Mouse (Mus musculus): ENCODE data around the gene Arhgap24.
A peak's percentile ranks its signal among the peaks of the same experiment; 100 is the strongest.

Arhgap24 gene

DNA sequence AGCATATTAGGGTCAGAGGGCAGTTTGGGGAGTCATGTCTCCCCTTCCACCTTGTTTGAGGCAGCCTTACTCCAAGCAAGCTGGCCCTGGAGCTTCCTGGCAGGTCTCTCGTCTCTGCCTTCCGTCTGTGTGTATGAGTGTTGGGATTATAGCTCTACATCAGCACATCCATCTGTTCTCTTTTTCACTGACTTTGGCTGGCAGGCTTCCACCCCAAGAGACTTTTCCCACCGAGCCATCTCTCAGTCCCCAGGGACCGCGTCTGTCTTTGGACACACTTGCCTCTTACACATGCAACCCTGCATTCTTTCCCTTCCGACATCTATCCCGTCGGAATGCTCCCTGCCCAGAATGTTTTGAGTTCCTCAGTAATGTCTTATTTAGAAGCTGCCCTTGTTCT, 267.8 kb downstream of the Arhgap24 start:
- peak in 1 of 2 experiments; percentile 7 for DNase-seq

- no peak for DNase-seq
These were observed 269.5 kb downstream of the Arhgap24 start for GRCm38 (mm10) chr5:102750674-102751073.

- no peak for DNase-seq
These were observed 270.6 kb downstream of the Arhgap24 start for GRCm38 (mm10) chr5:102751661-102752307.

GRCm38 (mm10) chr5:102752308-102752663, 271.1 kb downstream of the Arhgap24 start:
- DNase-seq: no peak

- no peak for DNase-seq
These were observed 275.8 kb downstream of the Arhgap24 start for GRCm38 (mm10) chr5:102757040-102757439.

DNA sequence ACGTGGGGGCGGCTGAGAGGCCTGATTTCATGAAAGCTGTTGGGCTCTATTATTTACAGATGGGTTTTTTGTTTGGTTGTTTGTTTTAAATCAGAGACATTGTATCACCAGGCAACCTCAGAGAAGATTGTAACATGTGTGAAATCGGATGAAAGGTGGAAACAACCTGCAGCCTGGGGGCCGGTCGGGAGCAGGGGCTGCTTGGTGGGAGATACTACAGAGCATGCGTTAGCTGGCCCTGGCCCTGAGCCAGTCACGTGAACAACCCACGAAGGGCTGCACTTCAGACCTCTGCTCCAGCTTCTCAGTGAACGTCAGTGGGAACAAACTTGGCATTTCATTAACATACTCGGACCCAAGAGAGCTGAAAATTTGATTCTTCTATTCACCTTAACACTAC, 284.5 kb downstream of the Arhgap24 start:
- DNase-seq: no peak

- DNase-seq: peak; percentile 11 to 45
These were observed 285.3 kb downstream of the Arhgap24 start for GRCm38 (mm10) chr5:102766311-102767057.

- DNase-seq: no peak
These were observed 285.9 kb downstream of the Arhgap24 start for GRCm38 (mm10) chr5:102767058-102767444.

- no peak for DNase-seq
These were observed 286.6 kb downstream of the Arhgap24 start for GRCm38 (mm10) chr5:102767822-102768221.

- DNase-seq: peak in 1 of 2 experiments; percentile 6
These were observed 287.3 kb downstream of the Arhgap24 start for GRCm38 (mm10) chr5:102768385-102769080.

GRCm38 (mm10) chr5:102770611-102771010, 289.4 kb downstream of the Arhgap24 start:
- no peak for DNase-seq

GRCm38 (mm10) chr5:102774500-102774899, 293.3 kb downstream of the Arhgap24 start:
- no peak for DNase-seq

- no peak for DNase-seq
These were observed 296.1 kb downstream of the Arhgap24 start for GRCm38 (mm10) chr5:102777255-102777654.

DNA sequence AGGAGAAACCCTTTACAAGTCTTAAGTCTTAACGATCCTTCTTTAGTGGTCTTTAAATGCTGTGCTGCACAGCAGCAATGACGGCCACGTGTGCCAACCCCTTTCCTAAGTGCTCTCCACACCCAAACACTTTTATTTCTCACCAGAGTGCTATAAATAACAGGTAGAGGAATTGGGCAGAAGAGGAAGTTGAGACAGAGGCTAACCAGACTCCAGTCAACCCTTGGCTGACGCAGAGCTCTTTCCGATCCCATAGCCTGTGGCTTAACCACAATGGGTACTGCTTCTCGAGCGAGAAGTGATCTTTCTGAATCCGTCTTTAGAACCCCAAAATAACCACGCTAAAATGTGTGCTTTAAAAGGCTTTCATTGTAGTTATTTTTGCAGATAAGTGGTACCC, 296.7 kb downstream of the Arhgap24 start:
- DNase-seq: no peak

DNA sequence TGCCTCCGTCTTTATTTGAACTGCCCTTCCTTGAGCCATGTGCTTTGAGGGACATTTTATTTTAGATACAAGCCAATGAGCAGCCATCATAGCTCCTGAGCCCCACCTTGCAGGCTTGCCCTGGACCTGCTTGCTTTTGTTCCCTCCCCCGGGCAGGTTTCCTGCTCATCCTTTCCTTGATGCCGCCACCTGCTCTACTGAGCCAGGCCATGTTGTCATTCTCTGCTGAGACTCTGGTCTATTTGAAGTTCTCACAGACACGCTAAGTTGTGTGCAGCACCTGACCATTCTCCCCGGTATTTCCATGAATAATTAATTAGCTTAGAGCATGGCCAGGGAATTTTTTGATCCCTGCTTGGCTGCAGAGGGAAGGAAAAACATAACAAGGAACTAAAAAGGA, 297.1 kb downstream of the Arhgap24 start:
- no peak for DNase-seq

DNA sequence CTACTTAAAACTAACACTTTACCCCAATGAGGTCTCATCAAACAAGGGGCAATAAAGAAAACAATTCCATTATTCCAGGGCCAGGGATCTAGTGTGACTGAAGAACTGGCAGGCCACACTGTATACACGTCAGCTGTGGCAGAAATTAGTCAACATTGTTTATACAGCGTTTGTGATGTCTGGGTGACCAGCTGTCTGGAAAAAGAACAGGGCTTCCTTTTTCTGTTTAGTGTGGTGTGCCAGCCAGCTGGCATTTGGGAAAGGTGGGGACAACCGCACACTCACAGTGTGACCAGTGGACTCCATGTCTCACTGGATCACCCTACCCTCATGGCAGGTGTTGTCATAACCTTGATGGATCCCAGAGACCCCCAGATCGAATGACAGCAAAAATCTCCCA, 302.4 kb downstream of the Arhgap24 start:
- no peak for DNase-seq

- no peak for DNase-seq
These were observed 304.9 kb downstream of the Arhgap24 start for GRCm38 (mm10) chr5:102786123-102786522.

- no peak for DNase-seq
These were observed 307.2 kb downstream of the Arhgap24 start for GRCm38 (mm10) chr5:102788437-102788836.

DNA sequence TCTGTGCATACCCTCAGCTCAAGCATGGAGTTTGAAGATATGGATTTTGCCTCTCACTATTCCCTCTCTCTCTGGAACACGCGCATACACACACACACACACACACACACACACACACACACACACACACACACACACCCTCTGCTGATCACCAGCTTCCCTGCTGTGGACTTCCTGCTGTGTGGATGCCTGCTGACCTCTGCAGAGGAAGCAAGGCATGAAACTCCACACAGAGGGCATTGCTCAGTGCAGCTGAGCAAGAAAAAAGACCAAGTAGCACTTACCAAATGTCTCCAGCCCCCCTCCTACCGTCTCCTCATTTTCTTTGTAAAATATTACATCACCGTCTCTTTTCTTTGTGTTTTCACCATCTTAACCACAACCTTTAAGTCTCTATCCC, 310.1 kb downstream of the Arhgap24 start:
- DNase-seq: peak in 1 of 2 experiments; percentile 4

- no peak for DNase-seq
These were observed 312.3 kb downstream of the Arhgap24 start for GRCm38 (mm10) chr5:102793536-102793935.

DNA sequence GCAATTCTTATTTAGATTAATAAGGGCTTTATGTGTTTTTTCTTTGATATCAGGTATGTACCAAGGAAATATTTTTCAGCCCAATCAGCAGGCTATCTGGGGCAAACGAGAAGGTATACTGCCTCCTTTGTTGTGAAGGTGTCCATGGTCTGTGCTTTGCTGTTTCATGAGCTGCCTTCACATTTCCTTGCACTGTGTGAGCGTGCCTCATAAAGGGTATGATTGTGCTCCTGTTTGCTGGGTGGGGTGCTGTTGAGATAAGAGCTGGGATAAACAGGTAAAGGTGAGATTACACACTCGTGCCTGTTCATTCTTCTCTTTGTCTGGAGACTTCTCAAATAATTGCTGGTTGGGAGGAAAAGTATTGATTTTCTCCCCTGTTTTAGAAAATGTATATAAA, 320.3 kb downstream of the Arhgap24 start:
- DNase-seq: no peak

- no peak for DNase-seq
These were observed 321.6 kb downstream of the Arhgap24 start for GRCm38 (mm10) chr5:102802833-102803232.

- DNase-seq: no peak
These were observed 322.5 kb downstream of the Arhgap24 start for GRCm38 (mm10) chr5:102803675-102804074.

DNA sequence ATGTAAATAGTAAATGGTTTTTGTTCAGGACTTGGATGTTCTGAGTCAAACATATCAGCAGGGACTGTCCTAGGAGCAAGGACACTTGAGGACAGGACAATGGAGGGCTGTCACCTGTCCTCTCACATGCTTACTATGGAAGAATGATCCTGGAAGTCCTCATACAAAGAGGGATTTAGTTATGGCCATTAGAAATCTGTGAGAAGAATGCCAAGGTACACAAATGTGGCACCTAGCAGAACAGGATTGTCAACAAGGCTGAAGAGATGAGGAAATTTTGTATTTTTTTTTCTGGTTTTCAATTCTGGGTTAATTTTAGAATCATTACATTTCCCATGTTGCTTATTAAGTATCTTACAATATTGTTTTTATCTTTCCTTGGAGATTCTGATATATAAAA, 326.3 kb downstream of the Arhgap24 start:
- no peak for DNase-seq

Measured in cerebellum, postnatal 25 days (tissue).